Mouse (Mus musculus): ENCODE measurements around the gene Akr1b3. TPM values are rescaled to one million over a fixed set of nuclear protein-coding genes. Genes with fewer than 3 reads are reported as not detected.
A peak's percentile ranks its signal among the peaks of the same experiment; 100 is the strongest.

Gene Akr1b3
- total RNA-seq, 2 experiments from 2014 or later = 324 to 405 TPM

GRCm38 (mm10) chr6:34331379-34331778 is 14.1 kb upstream of the Akr1b3 start:
- peak; percentile 74 to 81 for DNase-seq

DNA sequence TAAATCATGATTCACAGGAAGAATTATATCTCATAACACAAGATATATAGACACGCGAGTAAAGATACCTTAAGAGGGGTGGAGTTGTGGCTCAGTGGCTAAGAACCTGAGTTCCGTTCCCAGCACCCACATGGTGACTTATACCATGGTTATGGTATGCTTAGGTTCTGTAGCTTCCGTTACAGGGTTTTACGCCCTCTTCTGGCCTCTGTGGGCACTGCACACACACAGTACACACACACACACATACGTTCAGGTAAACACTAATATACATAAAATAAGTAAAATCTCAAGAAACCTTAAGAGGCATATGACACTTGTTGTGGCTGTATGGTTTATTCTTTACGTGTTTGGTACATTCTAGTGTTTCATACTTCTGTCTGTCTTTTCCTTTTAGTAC is 4.8 kb upstream of the Akr1b3 start:
- no peak for DNase-seq

- DNase-seq = no peak
These were observed 1.4 kb upstream of the Akr1b3 start for GRCm38 (mm10) chr6:34318636-34319035.

GRCm38 (mm10) chr6:34318172-34318571 is 894 bp upstream of the Akr1b3 start:
- peak; percentile 68 to 72 for DNase-seq

DNA sequence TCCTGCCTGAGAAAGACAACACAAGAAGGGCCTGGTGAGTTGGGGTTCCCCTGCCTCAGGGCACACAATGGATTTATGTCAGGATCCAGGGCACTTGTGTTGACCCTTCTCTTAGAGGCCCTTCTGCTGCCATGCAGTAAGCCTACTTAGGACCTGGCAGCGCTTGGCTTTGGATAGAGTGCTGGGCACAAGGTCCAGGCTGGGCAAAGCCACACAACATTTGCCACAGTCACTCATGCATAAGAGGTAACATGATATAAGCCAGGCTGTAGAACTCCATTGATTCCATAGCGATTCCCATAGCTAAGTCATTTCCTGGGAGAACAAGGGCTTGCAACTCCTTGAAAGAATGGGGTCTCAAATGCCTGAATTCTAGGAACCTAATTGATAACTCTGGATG is 3.4 kb downstream of the Akr1b3 start:
- no peak for DNase-seq

DNA sequence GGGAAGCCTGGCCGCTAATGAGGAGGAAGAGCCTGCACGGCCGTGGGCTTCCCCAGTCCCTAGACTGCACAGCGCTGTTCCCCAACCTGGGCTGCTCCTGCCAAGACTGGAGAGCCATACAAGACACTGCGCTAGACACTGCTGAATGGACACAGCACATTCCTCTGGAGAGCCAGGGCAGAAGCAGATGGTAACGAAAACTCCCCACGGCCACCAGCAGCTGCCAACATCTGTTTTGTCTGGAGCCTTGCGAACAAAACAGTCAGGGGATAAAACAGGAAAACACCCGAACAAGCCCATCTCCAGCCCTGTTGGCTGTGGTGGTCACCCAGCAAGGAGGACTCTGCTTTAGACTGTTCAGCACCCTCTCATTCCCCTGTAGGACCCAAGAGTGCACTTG is 3.9 kb downstream of the Akr1b3 start:
- DNase-seq = no peak

DNA sequence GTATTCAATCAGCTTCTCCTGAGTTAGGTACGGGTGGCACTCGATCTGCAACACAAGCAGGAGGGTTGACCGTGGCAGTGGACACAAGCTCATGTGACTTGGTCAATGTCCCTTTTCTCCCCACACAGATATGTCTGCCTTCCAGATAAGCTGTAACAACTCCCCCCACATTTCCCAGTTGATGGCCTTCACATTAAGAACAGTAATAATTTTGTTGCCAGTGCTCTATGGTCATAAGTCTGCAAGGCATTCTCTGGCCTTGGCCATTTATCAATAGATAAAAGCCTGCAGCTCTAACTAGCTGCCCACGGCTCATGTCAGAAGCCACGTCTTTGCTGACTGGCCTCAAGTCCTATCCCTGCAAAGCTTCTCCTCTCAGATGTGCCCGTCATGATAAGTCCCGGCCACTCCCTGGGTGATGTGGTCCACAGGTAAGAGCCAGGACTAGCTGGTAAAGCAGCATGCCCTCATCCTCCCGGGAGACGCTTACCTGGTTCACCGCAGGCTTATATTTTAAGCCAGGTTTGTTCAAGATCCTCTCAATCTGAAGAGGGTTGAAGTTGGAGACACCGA is 7.2 kb downstream of the Akr1b3 start:
- peak; percentile 47 to 57 for DNase-seq

DNA sequence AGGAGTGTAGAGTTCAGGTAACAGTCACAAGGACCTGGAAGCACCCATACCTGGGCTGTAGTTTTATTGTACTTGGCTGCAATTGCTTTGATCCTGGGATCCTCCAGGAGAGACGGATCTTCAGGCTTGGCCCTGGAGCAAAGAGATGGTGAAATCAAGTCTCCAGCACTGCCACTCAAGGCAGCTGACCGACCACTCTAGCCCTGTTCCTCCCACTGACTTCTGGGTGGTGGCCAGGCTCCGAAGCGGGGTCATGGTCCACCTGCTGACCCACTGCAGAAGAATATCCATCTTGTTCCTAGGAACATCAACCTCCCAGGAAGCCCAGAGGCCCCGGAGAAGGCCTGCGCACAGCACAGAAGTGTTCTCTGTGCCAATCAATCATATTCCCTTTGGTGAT is 7.8 kb downstream of the Akr1b3 start:
- DNase-seq = no peak

- no peak for DNase-seq
These were observed 10.5 kb downstream of the Akr1b3 start for GRCm38 (mm10) chr6:34306797-34307196.

DNA sequence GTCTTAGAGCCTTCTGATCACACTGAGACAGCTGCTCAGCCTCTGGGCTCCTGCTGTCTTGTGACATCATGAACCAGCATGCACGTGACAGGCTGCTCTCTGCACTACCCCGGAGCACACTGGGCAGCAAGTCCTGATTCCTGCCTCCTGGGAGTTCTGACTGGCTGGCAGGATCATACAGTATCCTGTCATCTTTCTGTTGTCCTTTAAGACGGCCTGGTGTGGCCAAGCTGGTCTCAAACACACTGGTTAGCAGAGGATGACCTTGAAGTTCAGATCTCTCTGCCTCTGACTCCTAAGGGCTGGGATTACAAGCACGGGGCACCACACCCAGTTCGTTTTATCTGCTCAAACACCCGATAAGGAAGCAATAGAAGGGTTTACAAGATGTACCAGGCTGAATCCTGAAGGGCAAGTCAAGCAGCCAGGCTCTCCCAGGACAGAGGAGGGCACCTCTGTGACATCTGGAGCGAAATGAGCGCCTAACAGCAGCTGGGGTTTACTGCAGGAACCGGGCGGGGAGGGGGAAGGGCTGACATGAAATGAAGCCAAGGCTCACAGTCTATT is 12.5 kb downstream of the Akr1b3 start:
- DNase-seq = peak; percentile 54 to 76

GRCm38 (mm10) chr6:34297055-34297454 is 20.2 kb downstream of the Akr1b3 start:
- DNase-seq = no peak

GRCm38 (mm10) chr6:34295437-34295836 is 21.8 kb downstream of the Akr1b3 start:
- DNase-seq = no peak

- peak; percentile 81 to 85 for DNase-seq
These were observed 24.3 kb downstream of the Akr1b3 start for GRCm38 (mm10) chr6:34292882-34293487.

DNA sequence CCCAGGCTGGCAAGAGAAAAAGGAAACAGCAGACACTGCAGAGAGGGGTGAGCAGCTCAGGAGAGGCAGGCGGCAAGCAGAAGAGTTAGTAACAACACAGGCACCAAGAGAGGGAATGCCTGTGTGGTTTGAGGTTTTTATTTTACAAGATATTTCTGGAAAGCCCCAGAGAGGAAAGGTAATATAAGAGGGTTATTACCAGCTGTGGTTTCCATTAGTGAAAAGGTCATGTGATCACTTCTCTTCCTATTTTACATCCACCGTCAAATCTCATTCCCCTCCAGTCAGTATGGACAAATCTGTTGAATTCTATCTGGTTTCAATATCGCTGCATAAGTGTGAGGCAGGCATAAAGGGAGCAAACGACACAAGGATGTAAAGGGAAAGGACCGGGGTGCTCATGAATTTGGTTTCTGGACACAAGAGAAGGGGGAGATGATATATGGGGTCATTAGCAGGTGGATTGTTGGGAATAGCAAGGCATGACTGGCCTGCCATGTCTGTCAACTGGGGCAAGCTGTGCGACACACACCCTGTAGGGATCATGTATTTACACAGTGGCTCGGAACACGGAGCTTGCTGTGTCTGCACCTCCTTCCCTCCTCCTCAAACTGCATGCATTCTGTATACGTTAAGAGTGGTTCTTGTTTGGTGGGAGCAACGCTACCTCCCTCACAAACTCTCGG is 24.9 kb downstream of the Akr1b3 start:
- DNase-seq = no peak

- no peak for DNase-seq
These were observed 26.6 kb downstream of the Akr1b3 start for GRCm38 (mm10) chr6:34290681-34291080.

GRCm38 (mm10) chr6:34290091-34290490 is 27.2 kb downstream of the Akr1b3 start:
- no peak for DNase-seq

DNA sequence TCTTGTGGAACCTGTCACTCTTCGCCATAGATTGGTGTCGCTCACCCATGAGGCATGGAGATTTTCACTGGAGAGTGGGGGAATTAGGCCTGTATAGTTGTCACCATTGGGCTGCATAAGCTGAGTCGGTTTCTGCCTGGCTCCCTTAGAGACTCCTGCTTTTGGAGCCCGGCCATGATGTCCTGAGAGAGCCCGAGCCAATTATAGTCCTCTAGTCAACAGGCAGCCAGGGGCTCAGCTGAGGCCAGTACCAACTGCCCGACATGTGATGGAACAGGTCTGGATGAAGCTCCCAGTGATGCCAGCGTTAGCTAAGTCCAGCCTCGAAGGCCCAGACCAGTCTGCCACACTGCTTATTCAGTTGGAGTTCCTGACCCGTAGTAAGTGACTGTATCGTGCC is 29.2 kb downstream of the Akr1b3 start:
- no peak for DNase-seq

- no peak for DNase-seq
These were observed 30.4 kb downstream of the Akr1b3 start for GRCm38 (mm10) chr6:34286841-34287240.

DNA sequence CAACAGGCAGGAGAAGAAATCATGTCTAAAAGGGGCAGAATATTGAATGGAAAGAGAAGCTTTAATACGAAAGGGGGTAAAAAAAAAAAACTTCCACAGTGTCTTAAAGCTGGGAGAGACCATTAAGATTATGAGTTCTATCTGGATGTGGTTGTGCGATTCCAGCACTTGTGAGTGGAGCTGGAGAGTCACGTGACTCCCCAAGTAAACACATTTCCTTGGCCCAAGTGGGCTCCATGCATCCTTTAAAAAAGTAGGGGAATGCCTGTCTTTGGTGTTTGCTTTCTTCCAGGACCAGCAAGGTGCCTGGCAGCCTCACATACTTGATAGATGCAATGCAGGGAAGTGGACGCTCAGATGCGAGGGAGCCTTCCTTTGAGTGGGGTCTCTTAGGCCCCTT is 38.9 kb downstream of the Akr1b3 start:
- no peak for DNase-seq

DNA sequence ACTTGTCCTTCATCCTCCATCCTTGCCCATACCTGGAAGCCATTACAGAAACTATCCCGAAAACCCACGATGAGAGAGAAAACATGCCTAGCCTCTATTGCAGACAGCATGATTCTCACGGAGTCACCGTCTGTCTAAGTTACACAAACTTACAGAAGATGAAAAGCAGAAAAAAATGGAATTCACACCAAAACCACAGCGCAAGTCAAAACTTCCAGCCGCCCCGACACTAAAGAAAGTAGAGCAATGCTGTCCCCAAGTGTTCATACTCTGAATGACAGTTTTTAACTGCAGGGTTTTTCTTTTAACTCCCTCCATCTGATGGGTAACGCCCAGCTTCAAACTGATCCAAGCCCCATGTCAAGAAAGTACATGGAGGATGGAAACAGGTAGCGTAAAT is 39.6 kb downstream of the Akr1b3 start:
- peak; percentile 22 to 59 for DNase-seq

DNA sequence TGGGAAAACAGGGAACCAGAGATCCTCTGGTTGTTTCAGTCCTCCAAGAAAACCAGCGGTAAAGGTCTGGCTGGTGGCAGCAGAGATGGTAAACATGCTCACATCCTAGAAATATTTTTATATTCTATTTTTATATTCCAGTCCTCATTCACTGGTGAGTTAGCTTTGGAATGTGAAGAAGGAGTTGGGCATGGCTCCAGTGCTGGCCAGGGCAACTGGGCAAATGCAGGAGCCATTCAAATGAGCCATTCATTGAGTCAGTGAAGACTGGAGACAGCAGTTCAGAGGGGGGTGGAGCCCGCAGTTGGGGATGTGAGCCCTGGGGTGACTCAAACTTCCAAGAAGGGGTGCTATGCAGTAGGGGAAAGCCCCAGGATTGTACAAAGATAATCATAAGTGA is 42.9 kb downstream of the Akr1b3 start:
- DNase-seq = peak in 1 of 2 experiments; percentile 15

GRCm38 (mm10) chr6:34273073-34273472 is 44.2 kb downstream of the Akr1b3 start:
- DNase-seq = no peak

DNA sequence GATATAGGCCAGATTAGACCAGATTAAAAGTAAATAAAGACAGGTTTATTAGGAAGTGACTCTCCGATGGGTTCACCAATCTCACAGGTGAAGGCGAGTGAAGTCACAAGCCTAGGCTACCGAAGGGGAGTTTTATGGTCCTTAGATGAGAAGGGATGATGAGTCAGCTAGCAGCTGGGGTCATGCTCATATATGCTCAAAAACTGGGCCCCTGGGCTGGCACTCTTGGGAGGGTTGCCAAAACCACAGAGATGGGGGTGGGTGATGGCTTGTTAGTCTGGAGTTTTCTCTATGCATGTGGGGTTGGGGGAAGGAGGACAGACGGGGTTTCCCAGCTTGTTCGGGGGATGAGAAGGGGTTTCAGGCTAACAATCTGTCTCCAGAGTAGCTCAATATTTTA is 44.8 kb downstream of the Akr1b3 start:
- DNase-seq = no peak
